Mouse (Mus musculus): ENCODE measurements around the gene Rft1. TPM values are rescaled to one million over a fixed set of nuclear protein-coding genes. Genes with fewer than 3 reads are reported as not detected.

Gene Rft1
- 24.4 TPM for polyA plus RNA-seq (2021)

DNA sequence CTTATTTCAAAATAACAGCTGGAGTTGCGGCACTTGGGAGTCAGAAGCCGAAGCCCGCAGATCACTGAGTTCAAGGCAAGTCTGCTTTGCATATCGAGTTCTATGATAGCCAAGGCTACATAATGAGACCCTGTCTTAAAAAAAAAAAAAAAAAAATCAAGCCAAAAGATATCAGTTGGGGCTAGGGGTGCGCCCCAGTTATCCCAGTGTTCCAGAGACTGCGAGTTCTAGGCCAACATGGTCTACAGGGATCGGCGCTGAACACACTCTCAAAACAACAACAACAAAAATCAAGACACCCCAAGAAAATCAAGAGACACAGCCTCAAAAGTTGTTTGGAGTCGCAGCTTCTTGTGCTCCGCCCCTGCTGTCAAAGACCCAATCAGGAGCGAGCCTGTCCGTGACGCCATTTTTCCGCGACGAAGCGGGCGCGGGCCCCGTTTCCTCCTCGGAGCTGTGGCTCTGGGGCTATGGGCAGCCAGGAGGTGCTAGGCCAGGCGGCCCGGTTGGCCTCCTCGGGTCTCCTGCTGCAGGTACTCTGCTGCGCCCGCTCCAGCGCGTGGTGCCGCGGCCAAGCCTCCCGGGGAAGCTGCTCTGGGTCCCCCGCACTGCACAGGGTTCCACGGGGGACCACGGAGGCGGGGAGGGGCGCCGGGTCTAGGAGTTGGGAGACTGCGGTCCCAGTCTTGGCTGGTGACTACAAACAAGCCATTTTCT, at the start of gene Rft1:
Rft1 (plus strand) TSS at position 418 of the 717 bp plus-strand sequence.
- H3K27me3 ChIP-seq = no peaks in the 10 kb centered on the region
- ChIA-PET POLR2A (interaction anchor here (0.7 to 1.2 kb wide), 9 partner anchors 13 to 337 kb away, joined by 3 to 5 read pairs (median 4); no protein-coding TSS in a partner anchor), CTCF (interaction anchor here (0.9 to 2.9 kb wide), 3 partner anchors 11 to 16 kb away, joined by 4 to 21 read pairs (median 4); no protein-coding TSS in a partner anchor)
- peak; percentile 73 for DNase-seq (ENCODE audit: low read depth, low spot score)
- no peak for TF ChIP-seq CTCF (IDR thresholded peaks at IDR 0.05)
- peak; percentile 75 for ATAC-seq
- in situ Hi-C loops (cut with MboI; ENCODE audit: low pct_unique_long_range_greater_than_20kb) = loop anchor here (25.0 kb wide), 2 partner anchors 517 to 667 kb away; partner anchors contain the start of gene Actr8

DNA sequence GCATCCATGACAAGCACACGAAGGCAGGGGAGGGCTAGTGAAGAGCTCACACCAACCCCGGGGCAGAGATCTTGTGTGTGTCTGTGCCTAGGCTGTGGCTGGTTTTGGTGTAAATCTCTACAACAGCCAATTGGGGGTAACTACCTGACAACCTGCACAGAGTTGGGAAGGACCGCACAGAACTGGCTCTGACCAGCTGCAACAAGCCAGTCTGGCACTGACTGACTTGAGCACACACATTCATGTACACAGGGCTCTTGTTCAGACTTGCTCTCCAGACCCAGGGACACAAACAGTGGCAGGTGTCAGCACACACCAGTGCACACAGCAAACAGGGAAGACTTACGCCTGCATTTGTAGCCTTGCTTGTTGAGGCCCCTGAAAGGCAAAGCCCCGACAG, 47.3 kb upstream of the Rft1 start:
- in situ Hi-C loops (cut with MboI; ENCODE audit: low pct_unique_long_range_greater_than_20kb) = no loop called here
- ATAC-seq (no peak), DNase-seq (ENCODE audit: low read depth, low spot score) (no peak)
- ChIA-PET CTCF (no interaction called here), POLR2A (interaction anchor here (0.6 kb wide), 1 partner anchor 151 kb away, joined by 3 read pairs; no protein-coding TSS in a partner anchor)
- no peaks in the 10 kb centered on the region for H3K27me3 ChIP-seq
- TF ChIP-seq CTCF (IDR thresholded peaks at IDR 0.05) = no peak

DNA sequence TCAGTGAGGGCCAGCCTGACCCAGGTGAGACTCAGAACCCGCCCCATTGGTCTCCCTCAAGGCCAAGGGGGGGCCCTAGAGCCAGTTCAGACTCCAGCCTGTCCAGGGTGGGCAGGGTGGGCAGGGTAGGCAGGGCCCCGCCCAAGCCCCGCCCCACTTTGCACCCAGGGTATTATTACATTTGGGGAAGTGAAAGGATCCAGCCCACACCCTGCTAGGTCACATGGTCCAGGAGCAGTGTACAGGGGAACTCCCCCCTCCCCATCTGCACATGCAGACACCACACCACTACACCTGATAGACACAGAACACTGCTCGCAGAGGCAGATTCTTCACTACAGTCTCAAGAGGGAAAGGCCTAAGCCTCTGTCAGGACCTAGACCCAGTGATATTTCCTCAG, 46.5 kb upstream of the Rft1 start:
- ATAC-seq (no peak), DNase-seq (ENCODE audit: low read depth, low spot score) (no peak)
- in situ Hi-C loops (cut with MboI; ENCODE audit: low pct_unique_long_range_greater_than_20kb) = no loop called here
- H3K27me3 ChIP-seq = no peaks in the 10 kb centered on the region
- ChIA-PET CTCF (no interaction called here), POLR2A (no interaction called here)
- no peak for TF ChIP-seq CTCF (IDR thresholded peaks at IDR 0.05)

DNA sequence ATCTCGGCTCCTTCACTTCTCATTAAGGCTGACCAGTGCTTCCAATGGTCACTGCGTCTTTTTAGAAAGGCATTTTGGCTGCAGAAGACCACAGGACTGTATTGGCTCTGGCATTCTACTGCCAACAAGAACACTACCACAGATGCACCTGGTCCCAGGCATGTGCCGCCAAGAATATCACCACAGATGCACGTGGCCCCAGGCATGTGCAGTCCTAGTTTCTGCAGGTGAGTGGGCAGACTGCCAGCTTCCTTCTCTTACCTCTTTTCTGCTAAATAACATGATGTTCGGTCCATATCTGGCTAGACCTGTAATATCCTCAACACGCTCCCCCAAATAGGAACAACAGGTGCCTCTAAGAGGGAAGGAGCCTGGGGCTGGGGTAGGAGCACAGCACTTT, 46.0 kb upstream of the Rft1 start:
- CTCF ChIA-PET = no interaction called here
- no peak for TF ChIP-seq CTCF (IDR thresholded peaks at IDR 0.05)
- in situ Hi-C loops (cut with MboI; ENCODE audit: low pct_unique_long_range_greater_than_20kb) = no loop called here
- POLR2A ChIA-PET = no interaction called here
- H3K27me3 ChIP-seq = no peaks in the 10 kb centered on the region
- DNase-seq (ENCODE audit: low read depth, low spot score) (no peak), ATAC-seq (no peak)

DNA sequence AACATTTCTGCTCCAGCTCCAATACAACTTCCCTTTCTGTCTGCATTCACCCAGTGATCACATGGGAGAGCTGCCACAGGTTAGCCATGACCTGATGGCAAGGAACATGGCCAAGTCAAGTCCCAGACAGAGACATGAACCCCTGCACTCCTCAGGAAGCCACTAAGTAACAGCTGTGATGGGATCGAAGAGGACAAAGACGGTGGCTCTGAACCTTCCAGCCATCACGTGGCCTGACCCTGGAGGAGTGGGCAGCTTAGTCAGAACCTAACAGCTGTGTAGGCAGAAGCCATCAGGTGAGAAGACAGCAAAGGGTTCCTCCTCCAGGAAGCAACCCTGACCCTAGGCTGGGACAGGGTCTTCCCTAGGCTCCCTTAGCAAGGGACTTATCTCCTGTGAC, 44.7 kb upstream of the Rft1 start:
- in situ Hi-C loops (cut with MboI; ENCODE audit: low pct_unique_long_range_greater_than_20kb) = no loop called here
- TF ChIP-seq CTCF (IDR thresholded peaks at IDR 0.05) = no peak
- CTCF ChIA-PET = no interaction called here
- H3K27me3 ChIP-seq = no peaks in the 10 kb centered on the region
- POLR2A ChIA-PET = no interaction called here
- DNase-seq (ENCODE audit: low read depth, low spot score) (no peak), ATAC-seq (no peak)

DNA sequence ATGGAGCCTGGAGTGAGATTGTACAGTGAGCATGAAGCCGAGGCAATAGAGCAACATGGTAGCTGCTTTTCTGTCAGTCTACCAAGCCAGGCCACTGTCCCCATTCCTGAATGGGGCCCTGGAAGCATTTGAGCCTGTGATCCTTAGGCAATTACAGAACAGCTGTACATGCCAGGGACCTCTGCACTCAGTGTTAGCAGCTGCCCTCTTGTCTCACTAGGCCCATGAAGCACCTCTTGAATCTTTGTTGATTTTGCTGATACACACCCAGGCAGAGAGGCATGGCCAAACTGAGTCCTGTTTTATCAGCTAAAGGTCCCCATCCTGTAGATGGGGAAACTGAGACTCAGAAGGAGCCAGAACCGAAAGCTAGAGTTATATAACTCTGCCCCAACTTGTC, 43.9 kb upstream of the Rft1 start:
- in situ Hi-C loops (cut with MboI; ENCODE audit: low pct_unique_long_range_greater_than_20kb) = no loop called here
- ATAC-seq (no peak), DNase-seq (ENCODE audit: low read depth, low spot score) (no peak)
- no peak for TF ChIP-seq CTCF (IDR thresholded peaks at IDR 0.05)
- H3K27me3 ChIP-seq = no peaks in the 10 kb centered on the region
- POLR2A ChIA-PET = no interaction called here
- CTCF ChIA-PET = interaction anchor here (0.9 kb wide), 1 partner anchor 9 kb away, joined by 3 read pairs; no protein-coding TSS in a partner anchor

DNA sequence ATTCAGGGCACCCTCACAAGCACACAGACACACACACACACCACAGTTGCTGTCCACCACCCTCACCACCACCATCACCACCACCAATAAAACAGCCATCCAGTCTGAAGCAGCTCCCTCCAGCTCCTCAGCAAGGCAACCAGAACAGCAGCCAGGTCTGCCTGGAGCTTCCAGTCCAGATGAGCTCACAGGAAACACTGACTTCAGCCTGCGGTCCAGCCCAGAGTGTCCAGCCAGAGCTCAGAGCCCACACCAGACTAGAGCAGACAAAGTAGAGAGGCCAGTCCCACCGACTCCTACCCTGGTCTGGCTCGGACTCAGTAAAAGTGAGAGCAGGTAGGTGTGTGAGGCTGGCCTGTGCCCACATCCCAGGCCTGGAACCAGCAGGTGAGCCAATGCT, 43.2 kb upstream of the Rft1 start:
- ChIA-PET CTCF (interaction anchor here (0.9 kb wide), 1 partner anchor 8 kb away, joined by 3 read pairs; no protein-coding TSS in a partner anchor), POLR2A (no interaction called here)
- in situ Hi-C loops (cut with MboI; ENCODE audit: low pct_unique_long_range_greater_than_20kb) = no loop called here

DNA sequence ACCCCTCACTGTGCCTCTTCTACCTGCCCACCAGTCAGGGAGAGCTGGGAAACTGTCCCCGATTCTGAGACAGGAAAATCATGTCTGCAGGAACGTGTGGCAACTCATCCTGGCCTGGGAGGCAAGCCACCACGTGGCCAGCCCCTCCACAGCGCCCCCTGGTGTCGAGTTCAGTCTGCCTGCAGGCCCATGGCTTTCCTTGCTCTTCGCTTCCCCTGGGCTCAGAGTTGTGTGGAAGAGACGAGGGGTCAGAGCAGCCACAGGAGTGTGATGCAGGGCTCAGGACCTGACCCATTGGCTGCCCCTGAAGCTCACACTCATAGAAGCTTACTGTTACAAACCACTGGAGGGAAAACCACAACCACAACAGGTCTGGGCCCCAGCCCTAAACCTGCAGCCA, 41.6 kb upstream of the Rft1 start:
- H3K27me3 ChIP-seq = no peaks in the 10 kb centered on the region

More for the DNA sequence above, 43.2 kb upstream of the Rft1 start:
- TF ChIP-seq CTCF (IDR thresholded peaks at IDR 0.05) = no peak
- H3K27me3 ChIP-seq = no peaks in the 10 kb centered on the region
- DNase-seq (ENCODE audit: low read depth, low spot score) (no peak), ATAC-seq (no peak)

DNA sequence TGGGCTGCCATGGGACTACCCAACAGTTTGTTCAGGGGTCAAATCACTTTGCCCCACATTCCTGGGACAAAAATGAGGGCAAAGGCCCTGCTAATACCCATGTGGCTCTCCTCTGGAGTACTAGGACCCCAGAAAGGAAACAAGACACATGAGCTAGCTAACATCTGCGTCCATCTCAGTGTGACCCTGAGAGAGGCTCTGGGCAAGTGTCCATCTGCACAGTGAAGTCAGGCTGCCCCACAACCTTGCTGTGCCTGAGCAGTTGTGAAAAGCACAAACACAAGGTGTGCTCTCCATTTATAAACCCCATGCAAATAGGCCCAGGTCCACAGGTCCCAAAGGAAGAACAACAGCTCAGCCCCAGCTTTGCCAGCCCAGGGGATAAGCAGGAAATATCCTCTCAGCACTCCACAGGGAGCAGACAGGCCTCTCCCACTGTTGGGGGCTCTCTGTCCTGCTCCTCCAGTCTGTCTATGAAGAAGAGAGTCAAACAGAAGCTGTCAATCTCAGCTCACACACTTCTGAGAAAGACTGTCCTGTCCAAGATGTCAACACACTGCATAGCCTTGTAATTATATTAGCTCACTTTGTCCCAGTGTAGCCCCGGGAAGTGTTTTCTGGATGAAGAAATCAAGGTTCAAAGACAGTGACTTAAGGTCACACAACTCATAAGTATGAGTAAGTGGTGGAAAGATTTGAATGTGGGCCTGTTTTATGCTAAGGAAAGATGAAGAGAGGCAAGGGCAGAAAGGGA, 41.0 kb upstream of the Rft1 start:
- DNase-seq (ENCODE audit: low read depth, low spot score) = no peak
- ATAC-seq = no peak
- no peaks in the 10 kb centered on the region for H3K27me3 ChIP-seq
- in situ Hi-C loops (cut with MboI; ENCODE audit: low pct_unique_long_range_greater_than_20kb) = no loop called here
- CTCF ChIA-PET = interaction anchor here (0.7 to 2.1 kb wide), 15 partner anchors 9 to 63 kb away, joined by 3 to 12 read pairs (median 4); no protein-coding TSS in a partner anchor
- POLR2A ChIA-PET = no interaction called here
- no peak for TF ChIP-seq CTCF (IDR thresholded peaks at IDR 0.05)

More for the DNA sequence above, 41.6 kb upstream of the Rft1 start:
- POLR2A ChIA-PET = no interaction called here
- DNase-seq (ENCODE audit: low read depth, low spot score) (no peak), ATAC-seq (peak; percentile 40)
- in situ Hi-C loops (cut with MboI; ENCODE audit: low pct_unique_long_range_greater_than_20kb) = no loop called here
- TF ChIP-seq CTCF (IDR thresholded peaks at IDR 0.05) = no peak
- CTCF ChIA-PET = interaction anchor here (1.1 to 2.1 kb wide), 10 partner anchors 10 to 63 kb away, joined by 4 to 12 read pairs (median 5); no protein-coding TSS in a partner anchor

DNA sequence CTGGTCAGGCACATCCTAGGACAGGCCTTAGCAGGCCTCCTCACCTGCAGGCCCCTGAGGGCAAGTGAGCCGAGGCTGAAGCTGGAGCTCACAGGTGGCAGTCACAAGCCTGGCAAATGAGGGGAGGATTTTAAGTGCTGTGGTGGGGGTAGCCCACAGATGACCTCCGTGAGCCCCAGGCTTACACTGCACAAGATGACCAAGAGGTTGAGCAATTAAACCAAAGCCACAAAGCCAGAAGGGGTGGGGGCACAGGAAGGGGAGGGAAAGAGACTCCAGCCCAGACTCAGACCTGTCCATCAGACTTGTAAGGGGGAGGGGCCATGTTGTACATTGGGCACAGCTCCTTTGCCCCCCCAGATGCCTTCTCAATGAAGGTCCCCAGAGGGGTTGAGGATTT, 37.4 kb upstream of the Rft1 start:
- DNase-seq (ENCODE audit: low read depth, low spot score) (no peak), ATAC-seq (no peak)
- CTCF ChIA-PET = interaction anchor here (1.2 to 1.3 kb wide), 2 partner anchors 21 to 55 kb away, joined by 4 read pairs; no protein-coding TSS in a partner anchor
- H3K27me3 ChIP-seq = no peaks in the 10 kb centered on the region
- in situ Hi-C loops (cut with MboI; ENCODE audit: low pct_unique_long_range_greater_than_20kb) = no loop called here
- no peak for TF ChIP-seq CTCF (IDR thresholded peaks at IDR 0.05)
- POLR2A ChIA-PET = no interaction called here
